Mouse (Mus musculus): ENCODE measurements around the gene Pdzph1.

DNA sequence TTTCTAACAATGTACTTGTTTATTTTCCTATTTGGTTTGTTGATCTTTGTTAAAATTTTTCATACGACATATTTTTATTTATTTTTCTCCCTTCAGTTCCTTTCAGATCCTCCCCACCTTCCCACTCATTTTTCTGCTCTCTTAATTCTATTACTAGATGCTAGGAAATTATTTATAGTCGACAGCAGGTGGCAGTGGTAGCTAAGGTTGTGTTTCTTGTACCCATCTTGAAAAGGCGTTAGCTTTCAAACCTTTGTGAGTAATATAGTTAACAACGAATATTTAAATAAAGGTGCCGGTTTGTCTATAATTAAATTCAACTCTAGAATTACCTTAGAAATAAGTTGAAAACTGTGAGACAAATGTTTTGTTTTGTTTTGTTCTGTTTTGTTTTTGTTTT is 48.6 kb upstream of the Pdzph1 start:
- TF ChIP-seq GATA1 (IDR thresholded peaks at IDR 0.05; ENCODE audit: borderline replicate concordance, low read length) = no peak
- no peak for TF ChIP-seq CTCF (IDR thresholded peaks at IDR 0.05; ENCODE audit: low read depth, low read length)
- no peak for TF ChIP-seq POLR2AphosphoS5 (IDR thresholded peaks at IDR 0.05; ENCODE audit: insufficient replicate concordance, low read depth, low read length)
- TF ChIP-seq GATA2 (IDR thresholded peaks at IDR 0.05; ENCODE audit: borderline replicate concordance, low read depth, low read length) = no peak

Data from G1E (cell line).